Mouse (Mus musculus) thymus, adult 2 months (tissue): ENCODE data around the gene Sec23b. TPM values are rescaled to one million over a fixed set of nuclear protein-coding genes. Genes with fewer than 3 reads are reported as not detected.

Source experiments
- DNase-seq: peaks from one replicate; pipeline ENCODE4 v3.0.0; 2021
- H3K27ac ChIP-seq: fragments of 200-500 bp; 2 replicates; pipeline ENCODE4 v1.5.1; 2012; ENCODE audit warnings: low read length, control low read depth; ENCODE audit not compliant: control insufficient read depth, insufficient read depth
- H3K27me3 ChIP-seq: fragments of 200-500 bp; 2 replicates; pipeline ENCODE4 v1.6.1; 2012; ENCODE audit warnings: mild to moderate bottlenecking, low read length, moderate library complexity, mixed read lengths; ENCODE audit not compliant: control insufficient read depth, insufficient read depth
- H3K36me3 ChIP-seq: fragments of 200-500 bp; 2 replicates; pipeline ENCODE4 v1.6.1; 2012; ENCODE audit warnings: mild to moderate bottlenecking, low read length, moderate library complexity; ENCODE audit not compliant: control insufficient read depth, insufficient read depth
- H3K4me1 ChIP-seq: fragments of 200-500 bp; replicated peaks from 2 replicates; pipeline ENCODE4 v1.6.1; 2012; ENCODE audit warnings: low read length; ENCODE audit not compliant: control insufficient read depth, insufficient read depth
- H3K4me3 ChIP-seq: fragments of 200-500 bp; 2 replicates; pipeline ENCODE4 v1.5.1; 2012; ENCODE audit warnings: mild to moderate bottlenecking, low read length, control low read depth, moderate library complexity; ENCODE audit not compliant: control insufficient read depth, insufficient read depth
- CTCF ChIP-seq: fragments of 200-500 bp; IDR thresholded peaks from 2 replicates; pipeline ENCODE4 v1.5.1; 2012; ENCODE audit warnings: mild to moderate bottlenecking, control low read depth, low read length, moderate library complexity, borderline replicate concordance; ENCODE audit not compliant: control insufficient read depth, poor library complexity, insufficient read depth; ENCODE audit errors: extremely low read depth
- POLR2A ChIP-seq: fragments of 200-500 bp; IDR thresholded peaks from 2 replicates; pipeline ENCODE4 v1.6.1; 2012; ENCODE audit warnings: mild to moderate bottlenecking, low read length, control low read depth, moderate library complexity; ENCODE audit not compliant: control insufficient read depth, poor library complexity, insufficient read depth; ENCODE audit errors: extremely low read depth
- WGBS: fragments of 180-500 bp; shearing (Covaris S2); methylation state at CpG from one replicate; pipeline ENCODE4 v1.1.7; 2018; 5-methylcytosine and 5-hydroxymethylcytosine counted together
- polyA plus RNA-seq: library from polyadenylated mRNA; depleted of rRNA; stranded (reverse); fragments of >200 nt; gene quantifications from 2 replicates; pipeline ENCODE4 v1.2.3, GENCODE M21; 2012

Sec23b gene
- polyA plus RNA-seq, 1 experiment = 56.7 TPM

GRCm38 (mm10) chr2:144633551-144633950 lies 77.5 kb downstream of the Sec23b start:
- Histone ChIP-seq H3K27ac (no peak overlapping the region), H3K27me3 (no peaks in the 10 kb centered on the region), H3K4me3 (no peak overlapping the region), H3K4me1 (no peaks in the 10 kb centered on the region), H3K36me3 (no peaks in the 10 kb centered on the region)
- no peak for TF ChIP-seq POLR2A
- TF ChIP-seq CTCF = no peak
- 98% methylated on average over 2 of the region's 2 CpGs for WGBS
- no peak for DNase-seq

DNA sequence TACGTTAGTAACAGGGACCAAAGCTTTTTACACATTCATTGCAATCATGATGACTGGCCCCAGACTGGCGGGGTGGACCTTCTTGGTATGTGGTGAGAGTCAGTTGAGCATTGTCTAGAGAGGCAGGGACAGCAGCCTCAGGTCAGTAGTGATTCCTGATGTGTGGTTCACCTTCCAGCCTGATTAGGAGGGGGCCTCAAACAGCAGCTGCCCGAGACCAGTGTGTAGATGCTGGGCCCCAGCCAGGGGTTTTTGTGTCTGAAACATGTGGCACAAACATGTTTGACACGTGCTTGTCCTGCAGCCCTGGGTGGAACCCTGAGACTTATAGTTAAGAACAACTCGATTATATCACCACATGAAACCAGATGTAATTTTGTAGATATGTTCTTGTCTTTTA lies 78.2 kb downstream of the Sec23b start:
- DNase-seq = no peak
- no peak for TF ChIP-seq POLR2A
- TF ChIP-seq CTCF = no peak
- Histone ChIP-seq H3K4me1 (no peaks in the 10 kb centered on the region), H3K27me3 (no peaks in the 10 kb centered on the region), H3K4me3 (no peak overlapping the region), H3K36me3 (no peaks in the 10 kb centered on the region), H3K27ac (no peak overlapping the region)
- WGBS = 91% methylated on average over 5 of the region's 5 CpGs

- Histone ChIP-seq H3K4me1 (no peaks in the 10 kb centered on the region), H3K27me3 (no peaks in the 10 kb centered on the region), H3K27ac (no peak overlapping the region), H3K4me3 (no peak overlapping the region), H3K36me3 (no peaks in the 10 kb centered on the region)
- 93% methylated on average over 2 of the region's 2 CpGs for WGBS
- no peak for DNase-seq
- TF ChIP-seq CTCF (no peak), POLR2A (no peak)
Observed at GRCm38 (mm10) chr2:144634729-144635128, 78.7 kb downstream of the Sec23b start.

DNA sequence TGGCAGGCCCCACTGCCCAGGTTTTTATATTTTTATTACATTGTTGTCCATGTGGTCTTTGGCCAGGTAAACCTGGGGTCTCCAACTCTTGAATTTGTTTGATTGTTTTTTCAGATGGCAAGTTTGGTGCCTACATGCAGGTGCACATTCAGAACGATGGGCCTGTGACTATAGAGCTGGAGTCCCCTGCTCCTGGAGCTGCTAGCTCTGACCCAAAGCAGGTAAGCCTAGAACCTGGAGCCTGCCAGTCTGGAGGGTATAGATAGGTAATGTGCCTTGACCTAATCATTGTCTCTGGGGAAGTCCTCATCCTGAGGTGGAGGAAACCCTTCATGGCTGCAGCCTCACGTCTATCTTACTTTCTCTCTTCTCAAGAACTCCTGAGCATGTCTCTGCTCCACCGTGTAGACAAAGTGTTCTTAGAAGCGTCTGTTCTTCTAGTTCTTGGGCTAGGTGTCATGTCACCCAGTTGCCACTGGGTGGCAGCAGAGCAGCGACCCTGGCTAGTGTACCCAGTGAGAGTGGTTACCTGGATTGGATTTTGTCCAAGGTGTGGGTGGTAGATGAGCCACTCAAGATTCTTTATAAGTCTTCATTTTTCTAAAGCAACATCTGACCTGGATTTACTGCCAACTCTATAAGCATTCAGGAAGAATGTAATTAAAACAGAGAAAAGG lies 79.8 kb downstream of the Sec23b start:
- Histone ChIP-seq H3K4me1 (no peaks in the 10 kb centered on the region), H3K36me3 (no peaks in the 10 kb centered on the region), H3K4me3 (no peak overlapping the region), H3K27me3 (no peaks in the 10 kb centered on the region), H3K27ac (no peak overlapping the region)
- TF ChIP-seq CTCF (peak; percentile 52; the same call in 1 of the 2 replicates), POLR2A (no peak)
- WGBS = 24% methylated on average over 5 of the region's 5 CpGs
- DNase-seq = peak; percentile 57

DNA sequence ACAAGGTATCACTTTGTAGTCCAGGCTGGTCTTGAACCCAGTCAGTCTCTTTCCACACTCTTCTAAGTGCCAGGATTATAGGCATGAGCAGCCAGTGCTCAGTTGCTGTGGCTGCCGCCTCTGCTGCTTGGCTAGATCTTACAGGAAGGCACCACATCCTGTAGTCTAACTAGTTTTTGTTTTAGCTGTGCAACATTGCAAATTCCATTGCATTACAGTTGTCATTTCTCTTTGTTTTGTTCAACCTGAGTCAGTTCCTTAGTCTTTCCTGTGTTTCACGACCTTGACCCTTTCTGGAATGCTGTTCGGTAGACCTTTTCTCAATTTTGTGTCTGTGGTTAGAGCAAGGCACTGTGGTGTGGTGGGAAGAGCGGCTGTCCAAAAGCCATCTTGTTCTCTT lies 81.2 kb downstream of the Sec23b start:
- H3K27ac ChIP-seq = no peak overlapping the region
- no peaks in the 10 kb centered on the region for H3K27me3 ChIP-seq
- H3K4me3 ChIP-seq = no peak overlapping the region
- DNase-seq = no peak
- TF ChIP-seq POLR2A = no peak
- no peak for TF ChIP-seq CTCF
- H3K36me3 ChIP-seq = no peaks in the 10 kb centered on the region
- no peaks in the 10 kb centered on the region for H3K4me1 ChIP-seq
- WGBS = 78% methylated on average over 4 of the region's 4 CpGs

- no peak overlapping the region for H3K27ac ChIP-seq
- H3K4me3 ChIP-seq = no peak overlapping the region
- H3K27me3 ChIP-seq = no peaks in the 10 kb centered on the region
- no peak for DNase-seq
- TF ChIP-seq CTCF (no peak), POLR2A (no peak)
- no peaks in the 10 kb centered on the region for H3K4me1 ChIP-seq
- H3K36me3 ChIP-seq = no peaks in the 10 kb centered on the region
- whole genome bisulfite sequencing = 93% methylated on average over 12 of the region's 12 CpGs
Observed at GRCm38 (mm10) chr2:144637671-144638395, 81.8 kb downstream of the Sec23b start.
